Mouse (Mus musculus): ENCODE measurements around the gene Fcgrt.
"Not testable (repeated sequence)": the region's sequence is repeated elsewhere in the genome, so short reads cannot be mapped to it uniquely, and the experiment has no call there.

Fcgrt gene

GRCm38 (mm10) chr7:45103652-45104180 is at the start of gene Fcgrt:
Fcgrt (minus strand) TSS chr7:45103851.
- peak; percentile 58 to 61 for DNase-seq (ENCODE audit: low spot score in 2 of 2)

DNA sequence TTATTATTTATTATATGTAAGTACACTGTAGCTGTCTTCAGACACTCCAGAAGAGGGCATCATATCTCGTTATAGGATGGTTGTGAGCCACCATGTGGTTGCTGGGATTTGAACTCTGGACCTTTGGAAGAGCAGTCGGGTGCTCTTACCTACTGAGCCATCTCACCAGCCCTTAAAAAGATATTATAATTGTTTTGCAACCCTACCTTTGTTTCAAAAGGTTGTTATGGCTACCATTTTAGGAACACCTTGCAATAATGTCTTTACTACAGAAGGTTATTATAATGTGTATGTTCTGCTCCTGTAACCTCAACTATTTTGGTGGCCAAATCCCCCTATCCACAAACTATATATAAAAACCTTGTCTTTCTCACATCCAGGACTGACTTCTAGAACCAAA is 49.4 kb upstream of the Fcgrt start:
- DNase-seq (ENCODE audit: low spot score in 2 of 2): not testable (repeated sequence)

DNA sequence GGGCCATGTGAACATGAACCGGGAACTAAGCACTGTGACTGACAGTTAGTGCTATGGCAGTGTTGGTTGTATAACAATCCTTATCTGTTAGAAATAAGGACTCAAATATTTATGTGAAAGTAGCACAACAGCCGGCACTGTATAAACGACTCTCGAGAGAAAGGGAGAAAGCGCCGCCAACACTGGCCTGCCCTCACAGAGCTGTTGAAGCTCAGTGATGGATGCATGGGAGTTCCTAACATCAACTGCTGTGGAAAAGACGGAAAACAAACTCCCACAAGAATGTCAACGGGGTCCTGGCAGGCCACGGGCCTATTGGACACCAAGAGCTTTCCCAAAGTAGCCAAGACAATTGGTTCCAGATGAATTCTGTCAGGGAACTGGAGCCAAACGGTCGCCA is 47.7 kb upstream of the Fcgrt start:
- no peak for DNase-seq (ENCODE audit: low spot score in 2 of 2)

- DNase-seq (ENCODE audit: low spot score in 2 of 2): no peak
Measured at GRCm38 (mm10) chr7:45150321-45150720, 46.7 kb upstream of the Fcgrt start.

DNA sequence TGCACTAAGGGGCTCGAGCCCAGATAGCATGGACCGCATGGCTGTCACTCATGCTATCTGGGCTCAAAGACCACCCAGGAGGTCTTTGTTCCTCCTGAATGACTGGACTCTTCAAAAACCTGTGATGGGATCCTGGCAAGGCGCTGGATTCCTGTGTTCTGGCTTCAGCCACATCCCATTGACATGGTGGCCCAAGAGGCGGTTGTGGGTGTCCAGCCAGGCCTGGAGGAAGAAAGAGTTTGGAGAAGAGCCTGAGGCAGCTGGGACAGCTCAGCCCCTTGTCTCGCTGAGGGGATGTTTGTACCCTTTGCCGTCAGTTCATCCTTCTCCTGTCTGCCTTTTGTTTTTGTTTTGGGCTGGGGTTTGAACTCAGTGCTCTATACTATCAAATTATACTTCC is 45.9 kb upstream of the Fcgrt start:
- DNase-seq (ENCODE audit: low spot score in 2 of 2): no peak

- no peak for DNase-seq (ENCODE audit: low spot score in 2 of 2)
Measured at GRCm38 (mm10) chr7:45148534-45149098, 45.0 kb upstream of the Fcgrt start.

DNA sequence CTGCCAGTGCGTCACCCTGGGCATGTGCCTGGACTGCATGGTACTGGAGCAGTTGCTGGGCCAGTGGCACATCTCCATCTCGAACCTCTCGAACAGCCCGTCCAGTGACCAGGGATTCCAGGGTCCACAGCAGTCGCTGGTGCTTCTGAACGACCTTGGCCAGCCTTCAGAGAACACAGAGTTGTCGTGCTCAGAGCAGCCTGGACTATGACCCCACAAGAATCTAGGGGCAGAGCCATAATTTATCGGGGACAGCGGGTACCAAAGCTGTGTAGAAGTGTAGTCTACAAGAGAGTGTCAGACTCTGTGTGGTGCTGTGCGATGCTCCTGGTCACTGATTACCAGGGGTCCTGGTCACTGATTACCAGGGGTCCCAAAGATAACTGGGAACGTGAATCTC is 44.2 kb upstream of the Fcgrt start:
- no peak for DNase-seq (ENCODE audit: low spot score in 2 of 2)

DNA sequence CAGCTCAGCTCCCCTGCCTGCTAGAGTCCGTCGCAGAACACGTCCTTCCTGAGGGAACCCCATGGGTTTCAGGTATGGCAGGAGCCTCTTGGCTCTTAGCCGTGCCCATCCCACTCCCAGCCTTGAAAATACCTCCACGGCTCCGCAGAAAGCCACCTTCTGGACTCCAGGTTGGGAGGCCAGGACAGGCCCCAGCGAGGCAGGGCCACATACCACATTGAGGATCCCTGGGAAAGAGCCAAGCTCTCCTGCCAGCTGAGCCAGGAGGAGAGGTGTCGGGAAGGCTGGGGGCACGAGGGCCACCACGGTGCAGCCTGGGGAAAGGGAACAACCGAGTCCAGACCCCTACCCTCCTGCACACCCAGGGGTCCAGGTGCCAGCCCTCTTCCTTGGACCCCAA is 43.6 kb upstream of the Fcgrt start:
- no peak for DNase-seq (ENCODE audit: low spot score in 2 of 2)

DNA sequence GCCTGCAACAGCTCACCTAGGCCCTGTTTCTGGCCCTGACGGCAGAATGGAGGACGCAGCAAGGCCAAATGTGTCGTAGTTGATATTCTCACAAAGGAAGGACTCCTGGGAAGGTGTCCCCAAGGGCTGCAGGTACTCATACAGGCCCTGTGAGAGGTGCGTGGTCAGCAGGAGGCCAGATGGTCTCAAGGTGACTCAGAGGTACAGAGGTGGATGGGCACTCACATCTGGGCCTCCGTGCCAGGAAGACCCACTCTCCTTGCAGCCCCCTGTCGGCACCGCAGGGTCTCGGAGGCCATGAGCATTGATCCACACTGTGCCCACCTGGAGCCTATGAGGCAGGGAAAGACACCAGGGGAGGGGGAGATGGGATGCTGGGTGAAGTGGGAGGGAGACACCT is 41.8 kb upstream of the Fcgrt start:
- no peak for DNase-seq (ENCODE audit: low spot score in 2 of 2)

DNA sequence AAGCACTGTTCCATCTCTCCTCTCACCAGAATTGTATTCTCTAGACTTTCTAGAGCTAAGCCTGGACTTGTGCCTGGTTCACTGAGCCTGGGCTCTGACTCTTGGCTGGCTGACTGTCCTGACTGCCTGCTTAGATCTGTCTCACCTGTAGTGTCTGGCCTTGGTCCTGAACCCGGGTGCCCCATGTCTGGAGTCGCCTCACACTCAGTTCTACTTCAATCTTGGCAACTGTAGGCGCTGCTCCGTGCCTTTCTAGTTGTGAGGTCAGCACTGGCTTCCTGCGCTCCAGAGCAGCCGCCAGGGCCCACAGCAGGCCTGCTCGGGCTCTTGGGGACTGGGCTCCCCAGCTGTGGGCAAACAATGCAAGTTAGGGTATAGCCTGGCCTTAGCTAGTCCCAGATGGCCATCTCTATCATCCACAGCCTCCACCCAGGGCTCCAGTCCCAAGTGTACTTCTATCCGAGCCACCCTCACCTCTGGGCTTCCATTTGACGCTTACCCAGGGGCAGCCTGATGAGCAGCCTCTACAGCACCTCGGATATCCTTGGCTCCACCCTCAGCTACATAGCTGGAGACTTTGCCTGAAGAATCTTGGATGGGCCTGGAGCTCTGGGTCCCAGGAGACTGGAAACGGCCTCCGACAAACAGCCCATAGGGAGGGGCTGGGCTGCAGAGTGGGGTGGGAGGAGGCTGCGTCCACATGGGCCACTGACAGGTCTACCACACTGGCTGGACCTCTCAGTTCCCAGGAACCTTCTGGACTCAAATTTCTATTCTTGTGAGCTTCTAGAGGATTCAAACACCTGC is 40.9 kb upstream of the Fcgrt start:
- no peak for DNase-seq (ENCODE audit: low spot score in 2 of 2)

- no peak for DNase-seq (ENCODE audit: low spot score in 2 of 2)
Measured at GRCm38 (mm10) chr7:45141914-45142313, 38.3 kb upstream of the Fcgrt start.

- no peak for DNase-seq (ENCODE audit: low spot score in 2 of 2)
Measured at GRCm38 (mm10) chr7:45141319-45141718, 37.7 kb upstream of the Fcgrt start.

DNA sequence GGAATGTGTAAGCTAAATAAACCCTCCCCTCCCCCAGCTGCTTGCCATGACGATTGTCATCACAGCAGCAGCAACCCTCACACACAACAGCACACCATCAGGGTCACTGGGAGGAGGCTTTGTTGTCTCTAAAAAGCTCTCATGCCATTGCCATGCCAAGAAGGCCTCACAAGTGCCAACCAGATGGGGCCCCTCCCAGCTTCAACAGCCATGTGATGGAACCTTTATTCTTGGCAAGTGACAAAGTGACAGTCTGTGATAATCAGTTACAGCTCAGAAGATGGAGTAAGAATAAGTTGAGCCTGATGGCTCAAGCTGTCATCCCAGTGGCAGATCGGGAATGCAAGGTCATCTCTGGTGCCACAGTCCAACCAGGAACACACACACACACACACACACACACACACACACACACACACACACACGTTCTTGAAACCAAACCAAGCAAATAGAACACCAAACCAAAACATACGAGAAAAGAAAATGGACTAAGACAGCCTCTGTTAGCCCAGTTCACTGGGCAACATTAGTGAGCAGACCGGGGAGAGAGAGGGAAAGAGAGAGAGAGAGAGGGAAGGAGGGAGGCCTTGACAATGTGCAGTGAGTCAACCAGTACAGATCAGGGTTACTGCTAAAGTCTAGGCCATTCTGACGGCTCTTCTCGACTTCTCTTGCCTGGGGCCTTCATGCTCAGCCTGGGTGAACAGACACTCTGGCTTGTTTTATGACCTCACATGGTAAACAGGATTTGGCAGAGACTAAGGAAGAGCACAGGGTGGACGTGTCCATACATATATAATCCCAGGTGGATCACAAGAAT is 36.5 kb upstream of the Fcgrt start:
- DNase-seq (ENCODE audit: low spot score in 2 of 2): no peak

DNA sequence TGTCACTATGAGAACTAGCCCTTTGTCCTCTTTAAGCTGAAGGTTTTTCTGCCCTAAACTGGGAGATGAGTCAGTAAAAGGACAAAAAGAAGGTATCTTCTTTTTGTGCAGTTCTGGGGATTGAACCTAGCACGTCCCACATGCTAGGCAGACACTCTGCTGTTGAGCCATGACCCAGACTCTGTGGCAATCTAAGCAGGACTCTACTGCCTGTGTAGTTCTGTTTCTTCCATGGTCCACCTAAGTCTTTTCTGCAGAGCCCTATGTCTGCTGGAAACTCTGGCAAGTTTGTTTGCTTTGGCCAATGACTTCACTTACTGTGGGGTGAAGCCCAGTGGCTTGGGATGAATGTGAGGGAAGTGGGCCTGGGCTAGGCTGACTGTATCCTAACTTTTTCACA is 34.8 kb upstream of the Fcgrt start:
- DNase-seq (ENCODE audit: low spot score in 2 of 2): no peak

GRCm38 (mm10) chr7:45137171-45138006 is 33.7 kb upstream of the Fcgrt start:
- no peak for DNase-seq (ENCODE audit: low spot score in 2 of 2)

- peak; percentile 71 to 85 for DNase-seq (ENCODE audit: low spot score in 2 of 2)
Measured at GRCm38 (mm10) chr7:45135993-45136567, 32.4 kb upstream of the Fcgrt start, which contains the start of the genes Gm45713 and Flt3l. Gm45713 (minus strand) TSS chr7:45136231. Flt3l (minus strand) TSS chr7:45136432.

DNA sequence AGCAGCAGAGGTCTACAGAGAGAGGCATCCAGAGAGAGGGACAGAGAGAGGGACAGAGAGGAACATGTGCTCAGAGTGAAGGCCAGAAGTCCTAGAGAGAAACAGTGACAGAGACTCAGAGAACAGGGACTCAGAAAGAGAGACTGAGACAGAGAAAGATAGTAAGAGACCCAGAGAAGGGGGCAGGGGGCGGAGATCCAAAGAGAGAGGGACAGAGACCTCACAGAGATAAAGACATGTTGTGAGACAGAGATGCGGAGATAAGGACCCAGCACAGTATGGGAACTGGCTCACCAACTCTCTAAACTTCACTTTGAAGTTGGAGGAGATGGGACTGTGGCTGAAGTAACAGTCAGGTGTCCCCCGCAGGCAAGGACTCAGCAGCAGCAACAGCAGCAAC is 31.7 kb upstream of the Fcgrt start:
- DNase-seq (ENCODE audit: low spot score in 2 of 2): no peak

GRCm38 (mm10) chr7:45134544-45135026 is 30.9 kb upstream of the Fcgrt start:
- DNase-seq (ENCODE audit: low spot score in 2 of 2): no peak

GRCm38 (mm10) chr7:45133446-45134159 is 30.0 kb upstream of the Fcgrt start:
- DNase-seq (ENCODE audit: low spot score in 2 of 2): no peak

DNA sequence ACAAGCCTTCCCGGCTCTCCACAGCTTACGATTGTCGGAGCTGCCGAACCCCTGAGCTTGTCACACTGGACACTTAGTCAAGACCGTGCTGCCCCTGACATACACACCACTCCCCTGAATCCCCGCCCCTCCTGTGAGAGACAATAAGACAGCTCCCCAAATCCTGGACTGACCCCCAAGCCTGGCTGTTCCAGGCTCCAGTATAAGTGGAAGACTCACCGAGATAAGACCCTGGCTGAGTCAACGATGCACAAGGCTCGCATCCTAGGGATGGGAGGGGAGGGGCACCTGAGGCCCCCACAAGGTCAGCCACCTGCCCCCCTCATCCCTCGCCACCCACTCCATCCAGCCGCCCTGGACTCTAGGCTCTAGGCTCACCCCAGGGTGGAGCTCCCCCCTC is 28.2 kb upstream of the Fcgrt start:
- DNase-seq (ENCODE audit: low spot score in 2 of 2): no peak
